ENCODE assay signal across 30 mouse cellular contexts in the genomic region with DNA sequence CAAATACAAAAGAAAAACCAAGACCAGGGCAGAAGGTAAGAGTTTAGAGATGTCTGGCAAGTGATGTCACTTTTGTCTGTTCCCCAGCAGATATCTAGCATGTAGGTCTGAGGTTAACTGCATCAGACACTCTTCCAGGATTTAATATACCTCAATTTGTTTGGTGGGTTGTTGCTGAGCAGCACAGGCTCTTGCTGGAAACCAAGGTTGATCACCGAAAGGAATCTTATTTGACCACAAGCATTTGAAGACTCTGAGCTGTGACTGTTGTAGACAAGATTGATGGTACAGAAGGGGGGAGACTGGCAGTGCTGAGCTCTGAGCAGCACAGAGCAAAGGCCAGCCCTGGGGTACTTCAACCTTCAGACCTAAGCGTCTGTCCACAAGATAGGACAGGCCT.
"Had no signal": no experiment of that assay in that cellular context is flagged by ENCODE, and none has a peak within 500 bp of the region (broad histone marks: within the 10 kb centered on the region; RNA-seq: fewer than 3 reads in every experiment).

No protein-coding gene starts in this region.

- ATAC-seq: liver, embryonic 12.5 days; liver, postnatal 0 days; lung, postnatal 0 days; midbrain, embryonic 13.5 days; midbrain, embryonic 15.5 days; midbrain, embryonic 16.5 days had no signal

- H3K27ac ChIP-seq: limb, embryonic 10.5 days; limb, embryonic 12.5 days; limb, embryonic 13.5 days; limb, embryonic 15.5 days; liver, embryonic 12.5 days; liver, embryonic 13.5 days; liver, embryonic 14.5 days; liver, embryonic 15.5 days; lung, embryonic 15.5 days; macrophage; midbrain, embryonic 10.5 days; midbrain, embryonic 12.5 days; midbrain, embryonic 13.5 days; midbrain, embryonic 15.5 days; neural tube, embryonic 12.5 days had no signal

- H3K4me3 ChIP-seq: limb, embryonic 10.5 days; limb, embryonic 12.5 days; limb, embryonic 13.5 days; limb, embryonic 15.5 days; liver, embryonic 12.5 days; liver, embryonic 13.5 days; liver, embryonic 15.5 days; lung, embryonic 15.5 days; megakaryocyte, embryonic 14.5 days; midbrain, embryonic 10.5 days; midbrain, embryonic 12.5 days; midbrain, embryonic 13.5 days; midbrain, embryonic 15.5 days; myocyte; neural tube, embryonic 12.5 days had no signal

- DNase-seq: left cerebral cortex, postnatal 4 days; liver; liver, embryonic 13.5 days; liver, postnatal 0 days; lung, adult 18-20 months; lung, adult 2 months; lung, embryonic 14.5 days; lung, postnatal 10 days; lung, postnatal 14 days; lung, postnatal 36 days; lung, postnatal 4 days; midbrain, embryonic 14.5 days had no signal

- H3K27me3 ChIP-seq: limb, embryonic 12.5 days; limb, embryonic 13.5 days; limb, embryonic 15.5 days; liver, embryonic 12.5 days; liver, embryonic 13.5 days; liver, embryonic 15.5 days; lung, embryonic 15.5 days; megakaryocyte, embryonic 14.5 days; midbrain, embryonic 12.5 days; midbrain, embryonic 13.5 days; midbrain, embryonic 15.5 days; neural tube, embryonic 12.5 days had no signal
